8 mouse cellular contexts compared by ENCODE assay signal in genomic region chr16:13667878-13668343, GRCm38 (mm10). TPM values are rescaled to one million over a fixed set of nuclear protein-coding genes. Genes with fewer than 3 reads are reported as not detected.
DNase-seq lines count a peak whose midpoint lies in the region; ATAC-seq lines count a peak whose summit lies in the region.

Parn (minus strand) TSS chr16:13668170.

- H3K27me3 ChIP-seq in hindbrain, embryonic 11.5 days (ENCODE audit: control insufficient read depth, insufficient read depth, low read length): no peaks in the 10 kb centered on the region

- no peaks in the 10 kb centered on the region for H3K4me1 ChIP-seq in hindbrain, embryonic 11.5 days (replicated peaks; ENCODE audit: control insufficient read depth, insufficient read depth, low read length)

- WGBS in hindbrain, embryonic 11.5 days: under 1% methylated on average over 35 of the region's 35 CpGs

- peak within 1 kb of the TSS; percentile 55 for H3K4me2 ChIP-seq in hindbrain, embryonic 11.5 days (replicated peaks; ENCODE audit: low read depth, low read length)

- no peaks in the 10 kb centered on the region for H3K36me3 ChIP-seq in hindbrain, embryonic 11.5 days (ENCODE audit: control insufficient read depth, insufficient read depth, low read length)

- peak within 1 kb of the TSS; percentile 77 for H3K4me3 ChIP-seq in hindbrain, embryonic 11.5 days (ENCODE audit: low read depth, low read length)

- ATAC-seq in hindbrain, embryonic 11.5 days (ENCODE audit: low FRiP score): peak; percentile 84

- peak within 1 kb of the TSS; percentile 76 for H3K9ac ChIP-seq in hindbrain, embryonic 11.5 days (ENCODE audit: low read depth, low read length)

- peak; percentile 93 for DNase-seq in MN1 (ENCODE audit: low spot score)
- DNase-seq in cerebellum, adult 9-10 months: peak; percentile 94
- peak; percentile 89 to 97 for DNase-seq in frontal cortex, adult 2 months (ENCODE audit: extremely low spot score in 1 of 2, low spot score in 1 of 2)
- DNase-seq in hindbrain, embryonic 11.5 days (ENCODE audit: low spot score): peak; percentile 93
- DNase-seq in layer of hippocampus, postnatal 10 days (ENCODE audit: low spot score in 2 of 2): peak; percentile 87 to 92
- peak; percentile 96 for DNase-seq in lung, postnatal 10 days
- DNase-seq in ovary, postnatal 36 days (ENCODE audit: low spot score): peak; percentile 91
- peak; percentile 95 for DNase-seq in thymus, postnatal 25 days

- no peaks in the 10 kb centered on the region for H3K9me3 ChIP-seq in hindbrain, embryonic 11.5 days (ENCODE audit: control insufficient read depth, low read length)

- peak within 1 kb of the TSS; percentile 62; the same call in 1 of the 2 replicates for H3K27ac ChIP-seq in hindbrain, embryonic 11.5 days (ENCODE audit: low read depth, low read length)

RNA-seq across cellular contexts. Expression of gene Parn, which starts in this region (rescaled TPM):
- polyA plus RNA-seq in frontal cortex, adult 2 months (2012; rRNA removed): 26.8 and 27.0 TPM in 2 replicates
- 40.4 and 44.9 TPM in 2 replicates for polyA plus RNA-seq in hindbrain, embryonic 11.5 days (2014; fragmentation: Nextera tagmentation; extraction: Ambion mirVana)
- 10 to 100 TPM; 30.9 to 33.0 TPM for total RNA-seq in layer of hippocampus, postnatal 10 days (2021)

Comparison
In these comparisons a context has a peak if more than half of its experiments do, and no peak if none do; other contexts are left out.
1. Peak in every context shown above with its lines: DNase-seq, ATAC-seq, H3K4me3 ChIP-seq and H3K27ac ChIP-seq.